Mouse (Mus musculus) left cerebral cortex, adult 9 months (tissue): ENCODE measurements at regions not wholly inside any gene's neighbourhood (a gene's known extent, or its start where the extent isn't known, plus 50 kb on each side); places are given as distances from the start of the nearest gene placed in this dataset.
A peak's percentile ranks its signal among the peaks of the same experiment; 100 is the strongest.

Source experiments
- DNase-seq, 2 experiments: peaks; one replicate each; pipeline ENCODE4 v3.0.0; 2022; ENCODE audit warnings: low spot score in 2 of 2

- DNase-seq, result no peak
Measured at GRCm38 (mm10) chr13:115257345-115257744, 155.6 kb upstream of the Itga1 start.

GRCm38 (mm10) chr13:115252541-115252940 lies 150.8 kb upstream of the Itga1 start:
- no peak for DNase-seq

GRCm38 (mm10) chr13:115231981-115232380 lies 130.2 kb upstream of the Itga1 start:
- DNase-seq, result no peak

- peak; percentile 11 to 68 for DNase-seq
Measured at GRCm38 (mm10) chr13:115230494-115230893, 128.7 kb upstream of the Itga1 start.

GRCm38 (mm10) chr13:115226824-115227223 lies 125.1 kb upstream of the Itga1 start:
- no peak for DNase-seq

- DNase-seq, result no peak
Measured at GRCm38 (mm10) chr13:115219701-115220100, 117.9 kb upstream of the Itga1 start.

GRCm38 (mm10) chr13:115211285-115211684 lies 109.5 kb upstream of the Itga1 start:
- DNase-seq, result no peak

- DNase-seq, result no peak
Measured at GRCm38 (mm10) chr13:115210643-115211208, 109.0 kb upstream of the Itga1 start.

GRCm38 (mm10) chr13:115209402-115210192 lies 107.8 kb upstream of the Itga1 start:
- DNase-seq, result no peak

- no peak for DNase-seq
Measured at GRCm38 (mm10) chr13:115206723-115207122, 105.0 kb upstream of the Itga1 start.

GRCm38 (mm10) chr13:115199166-115199565 lies 97.4 kb upstream of the Itga1 start:
- DNase-seq, result no peak

- DNase-seq, result no peak
Measured at GRCm38 (mm10) chr13:115188066-115188465, 86.3 kb upstream of the Itga1 start.

GRCm38 (mm10) chr13:115187356-115187755 lies 85.6 kb upstream of the Itga1 start:
- DNase-seq, result no peak

- DNase-seq, result no peak
Measured at GRCm38 (mm10) chr13:115182211-115182870, 80.6 kb upstream of the Itga1 start.

GRCm38 (mm10) chr13:115178175-115178917 lies 76.6 kb upstream of the Itga1 start:
- DNase-seq, result no peak

- DNase-seq, result no peak
Measured at GRCm38 (mm10) chr13:115171347-115172062, 69.7 kb upstream of the Itga1 start.

GRCm38 (mm10) chr13:115165981-115166380 lies 64.2 kb upstream of the Itga1 start:
- no peak for DNase-seq

- no peak for DNase-seq
Measured at GRCm38 (mm10) chr13:115162689-115163413, 61.1 kb upstream of the Itga1 start.

- DNase-seq, result no peak
Measured at GRCm38 (mm10) chr13:115159386-115159785, 57.6 kb upstream of the Itga1 start.
